Mouse (Mus musculus) heart, adult 2 months (tissue): ENCODE measurements around the gene Abcb11. TPM values are rescaled to one million over a fixed set of nuclear protein-coding genes. Genes with fewer than 3 reads are reported as not detected.

ENCODE experiments used
- DNase-seq, 2 experiments: peaks; one replicate each; pipeline ENCODE4 v3.0.0; 2021
- H3K27ac ChIP-seq: fragments of 200-600 bp; 2 replicates; pipeline ENCODE4 v1.8.1; 2022
- H3K27me3 ChIP-seq: fragments of 200-500 bp; 2 replicates; pipeline ENCODE4 v1.6.1; 2012; ENCODE audit warnings: mild to moderate bottlenecking, low read length, inconsistent platforms, mixed read lengths; ENCODE audit not compliant: control insufficient read depth, insufficient read depth
- H3K36me3 ChIP-seq: fragments of 200-500 bp; 2 replicates; pipeline ENCODE4 v1.6.1; 2012; ENCODE audit warnings: low read length, inconsistent platforms; ENCODE audit not compliant: control insufficient read depth, insufficient read depth
- H3K4me1 ChIP-seq: fragments of 200-500 bp; 2 replicates; pipeline ENCODE4 v1.6.1; 2011; ENCODE audit warnings: low read length; ENCODE audit not compliant: control insufficient read depth, insufficient read depth
- H3K4me3 ChIP-seq: fragments of 200-600 bp; 2 replicates; pipeline ENCODE4 v1.8.1; 2022
- H3K79me2 ChIP-seq: fragments of 200-500 bp; replicated peaks from 2 replicates; pipeline ENCODE4 v1.6.1; 2012; ENCODE audit warnings: mild to moderate bottlenecking, inconsistent platforms, low read length, moderate library complexity, mixed read lengths; ENCODE audit not compliant: control insufficient read depth, insufficient read depth
- H3K9ac ChIP-seq: fragments of 200-500 bp; 2 replicates; pipeline ENCODE4 v1.6.1; 2012; ENCODE audit warnings: low read depth, mild to moderate bottlenecking, control low read depth, inconsistent platforms, low read length, mixed read lengths
- CTCF ChIP-seq: fragments of 200-600 bp; IDR thresholded peaks from 2 replicates; pipeline ENCODE4 v1.8.1; 2022; ENCODE audit warnings: antibody characterized with exemption, mild to moderate bottlenecking, moderate library complexity
- EP300 ChIP-seq: fragments of 200-500 bp; IDR thresholded peaks from 2 replicates; pipeline ENCODE4 v1.6.1; 2011; ENCODE audit warnings: low read depth, low read length, control low read depth; ENCODE audit not compliant: insufficient read depth
- POLR2A ChIP-seq: fragments of 200-500 bp; IDR thresholded peaks from 2 replicates; pipeline ENCODE4 v1.6.1; 2011; ENCODE audit warnings: mild to moderate bottlenecking, low read depth, low read length, control low read depth; ENCODE audit not compliant: insufficient read depth
- WGBS: fragments of 180-500 bp; shearing (Covaris S2); methylation state at CpG from one replicate; pipeline ENCODE4 v1.1.7; 2018; 5-methylcytosine and 5-hydroxymethylcytosine counted together
- intact Hi-C: fragments of 180-260 bp; cut with DNase I; formaldehyde crosslinking; loops from one replicate; pipeline ENCODE4 v1.15.1; 2025
- polyA plus RNA-seq: library from polyadenylated mRNA; depleted of rRNA; stranded (reverse); fragments of >200 nt; gene quantifications from 2 replicates; pipeline ENCODE4 v1.2.3, GENCODE M21; 2012
- total RNA-seq, 2 experiments: library from RNA; stranded (reverse); gene quantifications; 2 replicates each; pipeline ENCODE4 v1.2.3; 2021

The Abcb11 gene
- total and polyA plus RNA-seq, 3 experiments, result not detected

GRCm38 (mm10) chr2:69226876-69227275, 115.5 kb downstream of the Abcb11 start:
- 91% methylated on average over 9 of the region's 9 CpGs for WGBS

DNA sequence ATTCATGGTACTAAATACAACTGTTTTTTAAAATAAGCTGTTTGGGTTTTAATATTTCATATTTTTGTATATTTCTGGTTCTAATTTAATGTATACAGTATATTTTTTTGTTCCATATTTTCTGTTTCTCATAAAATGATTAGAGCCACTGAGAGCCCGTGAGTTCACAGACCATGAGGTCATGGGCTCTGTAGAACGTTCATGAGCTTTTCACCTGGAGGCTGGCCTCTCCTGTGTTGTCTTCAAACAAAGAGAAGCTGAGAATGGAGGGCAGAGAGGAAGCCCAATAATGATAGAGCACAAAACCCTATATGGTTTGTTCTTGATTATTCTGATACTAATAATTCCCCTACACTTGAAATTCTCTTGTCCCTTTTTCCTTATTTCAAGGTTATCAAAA, 117.7 kb downstream of the Abcb11 start:
- TF ChIP-seq POLR2A (no peak), EP300 (no peak), CTCF (no peak)
- H3K36me3 ChIP-seq, result no peaks in the 10 kb centered on the region; the same call in 1 of the 2 replicates
- H3K4me3 ChIP-seq, result no peak overlapping the region
- 45% methylated on average over 2 of the region's 2 CpGs for WGBS
- no peak overlapping the region for H3K9ac ChIP-seq
- H3K27ac ChIP-seq, result no peak overlapping the region
- no peaks in the 10 kb centered on the region for H3K4me1 ChIP-seq
- H3K79me2 ChIP-seq, result no peaks in the 10 kb centered on the region
- intact Hi-C loops, result no loop called here
- H3K27me3 ChIP-seq, result no peaks in the 10 kb centered on the region
- DNase-seq, result no peak

More at GRCm38 (mm10) chr2:69226876-69227275, 115.5 kb downstream of the Abcb11 start:
- Histone ChIP-seq H3K9ac (no peak overlapping the region), H3K79me2 (no peaks in the 10 kb centered on the region), H3K27ac (no peak overlapping the region), H3K27me3 (no peaks in the 10 kb centered on the region), H3K4me1 (no peaks in the 10 kb centered on the region), H3K4me3 (no peak overlapping the region), H3K36me3 (no peaks in the 10 kb centered on the region; the same call in 1 of the 2 replicates)
- no peak for DNase-seq
- intact Hi-C loops, result no loop called here
- TF ChIP-seq CTCF (no peak), POLR2A (no peak), EP300 (no peak)

DNA sequence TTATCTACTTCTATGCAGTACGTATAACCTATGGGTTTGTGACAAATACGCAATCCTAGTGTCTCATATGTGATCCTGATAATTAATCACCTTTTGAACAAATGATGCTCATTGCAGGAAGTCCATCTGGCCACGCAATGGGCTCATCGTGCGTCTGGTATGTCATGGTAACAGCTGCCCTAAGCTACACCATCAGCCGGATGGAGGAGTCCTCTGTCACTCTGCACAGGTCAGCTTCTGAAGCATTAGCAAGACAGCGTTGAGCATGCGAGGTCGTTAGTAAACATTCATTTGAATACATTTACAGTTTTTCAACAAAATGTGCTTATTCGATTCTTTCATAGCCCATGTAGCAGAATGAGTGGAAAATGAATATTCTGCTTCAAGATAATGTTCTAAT, 119.6 kb downstream of the Abcb11 start:
- H3K27me3 ChIP-seq, result no peaks in the 10 kb centered on the region
- no peaks in the 10 kb centered on the region; the same call in 1 of the 2 replicates for H3K36me3 ChIP-seq
- H3K27ac ChIP-seq, result no peak overlapping the region
- no peaks in the 10 kb centered on the region for H3K79me2 ChIP-seq
- WGBS, result 88% methylated on average over 10 of the region's 10 CpGs
- H3K9ac ChIP-seq, result no peak overlapping the region
- H3K4me3 ChIP-seq, result no peak overlapping the region
- TF ChIP-seq POLR2A, result no peak
- TF ChIP-seq CTCF, result no peak
- TF ChIP-seq EP300, result no peak
- no peaks in the 10 kb centered on the region for H3K4me1 ChIP-seq
- DNase-seq, result no peak
- intact Hi-C loops, result no loop called here

GRCm38 (mm10) chr2:69221868-69222416, 120.5 kb downstream of the Abcb11 start:
- WGBS, result 53% methylated on average over 5 of the region's 5 CpGs
- H3K27me3 ChIP-seq, result no peaks in the 10 kb centered on the region
- peak overlapping the region; percentile 42 for H3K27ac ChIP-seq
- no peak overlapping the region for H3K9ac ChIP-seq
- H3K4me1 ChIP-seq, result no peaks in the 10 kb centered on the region
- H3K4me3 ChIP-seq, result no peak overlapping the region
- no peak for TF ChIP-seq POLR2A
- no peak for TF ChIP-seq CTCF
- no peak for TF ChIP-seq EP300
- no peaks in the 10 kb centered on the region; the same call in 1 of the 2 replicates for H3K36me3 ChIP-seq
- H3K79me2 ChIP-seq, result no peaks in the 10 kb centered on the region
- no peak for DNase-seq
- intact Hi-C loops, result no loop called here

GRCm38 (mm10) chr2:69215242-69215641, 127.2 kb downstream of the Abcb11 start:
- Histone ChIP-seq H3K4me3 (no peak overlapping the region), H3K36me3 (no peaks in the 10 kb centered on the region), H3K79me2 (no peaks in the 10 kb centered on the region), H3K27ac (no peak overlapping the region), H3K4me1 (no peaks in the 10 kb centered on the region), H3K9ac (no peak overlapping the region), H3K27me3 (no peaks in the 10 kb centered on the region)
- 81% methylated on average over 7 of the region's 7 CpGs for WGBS
- no peak for DNase-seq
- intact Hi-C loops, result no loop called here
- no peak for TF ChIP-seq POLR2A

DNA sequence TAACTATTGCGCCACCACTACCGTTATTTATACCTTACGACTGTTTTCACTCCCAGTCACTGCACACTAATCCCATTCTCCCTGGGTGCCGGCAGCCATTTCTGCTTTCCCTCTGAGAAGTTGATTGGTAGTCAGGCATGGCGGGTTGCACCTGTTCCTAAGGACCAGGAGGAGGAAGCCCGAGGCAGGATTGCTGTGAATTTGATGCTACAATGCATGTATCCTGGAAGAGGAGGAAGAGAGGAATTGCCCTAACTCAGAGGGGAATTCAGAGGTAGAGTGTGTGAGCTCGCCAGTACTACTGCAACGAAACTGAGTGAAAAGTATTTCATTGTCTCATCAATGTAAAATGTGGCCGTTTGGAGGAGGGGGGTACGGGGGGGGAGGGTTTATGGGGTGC, 129.8 kb downstream of the Abcb11 start:
- Histone ChIP-seq H3K9ac (no peak overlapping the region), H3K4me1 (no peaks in the 10 kb centered on the region), H3K27me3 (no peaks in the 10 kb centered on the region), H3K4me3 (no peak overlapping the region), H3K36me3 (no peaks in the 10 kb centered on the region), H3K27ac (no peak overlapping the region), H3K79me2 (no peaks in the 10 kb centered on the region)
- DNase-seq, result no peak
- TF ChIP-seq CTCF, result no peak
- TF ChIP-seq POLR2A, result no peak
- TF ChIP-seq EP300, result no peak
- WGBS, result 70% methylated on average over 10 of the region's 10 CpGs
- intact Hi-C loops, result no loop called here
